Mouse (Mus musculus) midbrain, embryonic 14.5 days (tissue): ENCODE results near the gene D930048N14Rik. TPM values are rescaled to one million over a fixed set of nuclear protein-coding genes. Genes with fewer than 3 reads are reported as not detected.
"Not testable (repeated sequence)": the region's sequence is repeated elsewhere in the genome, so short reads cannot be mapped to it uniquely, and the experiment has no call there.

Experiments
- ATAC-seq: fragments of 200-750 bp; cut with Nextera tagmentation; 2 replicates; pipeline ENCODE4 v1.8.0; 2017; ENCODE audit warnings: moderate number of reproducible peaks, moderate library complexity; ENCODE audit not compliant: low FRiP score, low TSS enrichment
- DNase-seq: peaks from one replicate; pipeline ENCODE4 v3.0.0-alpha.2; 2015
- H3K27ac ChIP-seq: fragments of 300-500 bp; sonication (generic); replicated peaks from 2 replicates; pipeline ENCODE4 v1.5.1; 2014; ENCODE audit warnings: mild to moderate bottlenecking, low read depth, low read length, moderate library complexity
- H3K27me3 ChIP-seq: fragments of 300-500 bp; sonication (generic); 2 replicates; pipeline ENCODE4 v1.6.1; 2014; ENCODE audit warnings: low read length, control low read depth, mixed read lengths; ENCODE audit not compliant: control insufficient read depth, insufficient read depth
- H3K36me3 ChIP-seq: fragments of 300-500 bp; sonication (generic); 2 replicates; pipeline ENCODE4 v1.6.1; 2014; ENCODE audit warnings: low read length, control low read depth; ENCODE audit not compliant: control insufficient read depth, insufficient read depth
- H3K4me1 ChIP-seq: fragments of 300-500 bp; sonication (generic); 2 replicates; pipeline ENCODE4 v1.6.1; 2014; ENCODE audit warnings: mild to moderate bottlenecking, antibody characterized with exemption, low read length, control low read depth; ENCODE audit not compliant: control insufficient read depth, insufficient read depth
- H3K4me2 ChIP-seq: fragments of 300-500 bp; sonication (generic); 2 replicates; pipeline ENCODE4 v1.6.1; 2014; ENCODE audit warnings: mild to moderate bottlenecking, low read length, moderate library complexity
- H3K4me3 ChIP-seq: fragments of 300-500 bp; sonication (generic); replicated peaks from 2 replicates; pipeline ENCODE4 v1.5.1; 2014; ENCODE audit warnings: low read depth, low read length
- H3K9ac ChIP-seq: fragments of 300-500 bp; sonication (generic); replicated peaks from 2 replicates; pipeline ENCODE4 v1.6.1; 2014; ENCODE audit warnings: mild to moderate bottlenecking, low read length, moderate library complexity
- H3K9me3 ChIP-seq: fragments of 300-500 bp; sonication (generic); 2 replicates; pipeline ENCODE4 v1.6.1; 2016; ENCODE audit warnings: low read length, control low read depth, mixed read lengths; ENCODE audit not compliant: control insufficient read depth
- WGBS: fragments of 180-500 bp; shearing (Covaris S2); extraction: QIAGEN DNeasy Blood & Tissue Kit; methylation state at CpG from one replicate; pipeline ENCODE4 v1.1.7; 2014; 5-methylcytosine and 5-hydroxymethylcytosine counted together
- polyA plus RNA-seq: library from polyadenylated mRNA; unstranded; fragments of >200 nt; fragmentation: Nextera tagmentation; extraction: Ambion mirVana; gene quantifications from 2 replicates; pipeline ENCODE4 v1.2.1, GENCODE M21; 2014

The D930048N14Rik gene
- polyA plus RNA-seq, 1 experiment from 2014 or later, result 1.00 TPM

DNA sequence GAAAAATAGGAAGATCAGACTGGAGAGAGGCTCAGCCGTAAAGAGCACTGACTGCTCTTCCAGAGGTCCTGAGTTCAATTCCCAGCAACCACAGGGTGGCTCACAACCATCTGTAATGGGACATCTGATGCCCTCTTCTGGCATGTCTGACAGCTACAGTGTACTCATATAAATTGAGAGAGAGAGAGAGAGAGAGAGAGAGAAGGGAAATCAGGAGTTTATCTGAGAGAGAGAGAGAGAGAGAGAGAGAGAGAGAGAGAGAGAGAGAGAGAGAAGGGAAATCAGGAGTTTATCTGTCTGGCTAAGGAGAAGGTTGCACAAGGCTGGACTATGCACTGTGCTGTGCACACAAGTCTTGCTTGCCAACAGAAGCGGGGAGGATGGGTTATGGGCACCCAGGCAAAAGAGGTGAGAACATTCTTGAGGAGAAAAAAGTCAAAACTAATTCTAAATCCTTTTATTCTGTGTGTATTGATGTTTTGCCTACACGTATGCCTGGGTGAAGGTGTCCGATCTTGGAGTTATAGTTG is 2.2 kb downstream of the D930048N14Rik start:
- Histone ChIP-seq H3K36me3 (no peaks in the 10 kb centered on the region), H3K9ac (no peak overlapping the region), H3K4me2 (no peak overlapping the region), H3K27me3 (peaks cover 13% of the 10 kb centered on the region; the same call in 1 of the 2 replicates), H3K9me3 (no peaks in the 10 kb centered on the region), H3K27ac (no peak overlapping the region), H3K4me1 (peaks cover 16% of the 10 kb centered on the region), H3K4me3 (no peak overlapping the region)
- WGBS, result 88% methylated on average over 4 of the region's 4 CpGs
- no peak for DNase-seq
- no peak for ATAC-seq

DNA sequence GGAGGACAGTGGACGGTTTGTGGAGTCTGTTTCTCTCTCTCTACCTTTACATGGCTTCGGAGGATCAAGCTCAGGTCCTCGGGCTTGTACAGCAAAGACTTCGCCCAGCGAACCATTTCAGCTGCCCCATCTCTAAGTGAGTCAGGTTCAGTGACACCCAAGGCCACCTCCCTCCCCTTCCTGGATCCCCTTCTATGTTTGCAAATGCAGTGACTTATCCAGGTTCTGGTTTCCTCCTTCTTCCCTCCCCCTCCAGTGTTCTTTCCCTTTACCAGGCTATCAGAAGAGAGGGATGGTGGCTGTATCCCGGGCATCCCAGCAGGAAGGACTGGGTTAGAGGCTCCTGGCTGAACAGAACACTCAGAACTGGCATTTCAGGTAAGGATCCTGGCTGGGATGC is 3.0 kb downstream of the D930048N14Rik start:
- 80% methylated on average over 6 of the region's 6 CpGs for WGBS
- no peak for ATAC-seq
- H3K4me1 ChIP-seq, result peaks cover 14% of the 10 kb centered on the region
- no peaks in the 10 kb centered on the region for H3K36me3 ChIP-seq
- H3K9me3 ChIP-seq, result no peaks in the 10 kb centered on the region
- DNase-seq, result no peak
- H3K9ac ChIP-seq, result no peak overlapping the region
- H3K4me2 ChIP-seq, result no peak overlapping the region
- H3K27me3 ChIP-seq, result peaks cover 13% of the 10 kb centered on the region; the same call in 1 of the 2 replicates
- H3K4me3 ChIP-seq, result no peak overlapping the region
- no peak overlapping the region for H3K27ac ChIP-seq

DNA sequence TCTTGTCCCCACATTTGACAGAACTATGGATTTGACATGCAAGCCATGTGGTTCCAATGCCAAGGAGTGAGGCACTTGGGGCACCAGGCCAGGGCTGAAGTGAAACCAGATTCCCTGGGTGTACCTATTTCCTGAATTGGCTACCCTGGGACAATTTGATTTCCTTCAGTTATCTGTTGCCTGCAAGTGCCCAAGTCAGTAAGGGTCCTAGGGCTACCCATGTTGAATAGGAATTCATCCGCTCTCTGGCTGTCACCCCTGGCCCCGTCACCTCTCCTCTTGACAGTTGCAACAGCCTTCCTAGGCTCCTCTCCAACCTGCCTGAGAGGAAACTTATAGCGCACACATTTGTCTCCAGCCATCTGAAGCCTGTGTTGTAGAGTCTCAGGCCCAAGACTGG is 4.1 kb downstream of the D930048N14Rik start:
- Histone ChIP-seq H3K9ac (no peak overlapping the region), H3K4me3 (no peak overlapping the region), H3K27me3 (peaks cover 8% of the 10 kb centered on the region; the same call in 1 of the 2 replicates), H3K4me1 (0 out of 2 replicates have a peak, but pooled peaks cover 4% of the 10 kb centered on the region), H3K36me3 (no peaks in the 10 kb centered on the region), H3K9me3 (no peaks in the 10 kb centered on the region), H3K4me2 (no peak overlapping the region), H3K27ac (no peak overlapping the region)
- DNase-seq (no peak), ATAC-seq (no peak)
- whole genome bisulfite sequencing, result 93% methylated on average over 3 of the region's 3 CpGs

DNA sequence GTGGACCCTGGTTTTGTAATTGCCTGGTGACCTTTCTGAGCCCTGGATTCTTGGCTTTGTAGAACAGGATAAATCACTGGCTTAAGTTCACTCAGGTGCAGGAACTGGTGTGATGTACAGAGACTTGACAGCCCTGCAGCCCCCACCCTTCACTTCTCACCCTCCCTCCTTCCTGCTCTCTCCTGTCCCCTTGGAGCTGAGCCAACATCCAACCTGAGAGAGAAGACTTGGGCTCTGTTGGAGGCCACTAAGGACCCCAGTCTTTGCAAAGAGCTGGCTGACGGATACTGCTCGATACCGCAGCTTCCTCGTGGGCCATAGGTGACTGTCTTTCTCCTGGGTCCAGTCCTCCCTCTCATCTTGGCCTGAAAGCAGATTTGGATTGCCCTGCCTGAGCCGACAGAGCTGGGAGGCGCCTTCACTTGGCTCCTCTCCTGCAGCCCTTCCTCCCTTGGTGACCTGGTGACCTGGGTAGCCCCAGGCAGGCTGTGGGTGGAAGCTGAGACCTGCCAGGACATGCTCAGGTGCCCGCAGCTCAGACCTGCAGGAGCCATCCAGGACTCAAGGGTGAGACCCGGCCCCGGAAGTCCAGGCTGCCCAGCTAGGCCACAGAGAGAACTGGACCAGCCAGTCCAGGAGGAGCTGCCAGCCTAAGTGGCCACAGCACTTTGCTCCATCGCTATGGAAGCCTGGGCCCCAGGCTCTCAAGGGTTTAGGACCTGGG is 6.2 kb downstream of the D930048N14Rik start:
- Histone ChIP-seq H3K9ac (no peak overlapping the region), H3K4me3 (no peak overlapping the region), H3K9me3 (no peaks in the 10 kb centered on the region), H3K36me3 (no peaks in the 10 kb centered on the region), H3K27ac (no peak overlapping the region), H3K27me3 (no peaks in the 10 kb centered on the region), H3K4me1 (no peaks in the 10 kb centered on the region), H3K4me2 (no peak overlapping the region)
- DNase-seq (no peak), ATAC-seq (no peak)
- WGBS, result 87% methylated on average over 10 of the region's 10 CpGs

DNA sequence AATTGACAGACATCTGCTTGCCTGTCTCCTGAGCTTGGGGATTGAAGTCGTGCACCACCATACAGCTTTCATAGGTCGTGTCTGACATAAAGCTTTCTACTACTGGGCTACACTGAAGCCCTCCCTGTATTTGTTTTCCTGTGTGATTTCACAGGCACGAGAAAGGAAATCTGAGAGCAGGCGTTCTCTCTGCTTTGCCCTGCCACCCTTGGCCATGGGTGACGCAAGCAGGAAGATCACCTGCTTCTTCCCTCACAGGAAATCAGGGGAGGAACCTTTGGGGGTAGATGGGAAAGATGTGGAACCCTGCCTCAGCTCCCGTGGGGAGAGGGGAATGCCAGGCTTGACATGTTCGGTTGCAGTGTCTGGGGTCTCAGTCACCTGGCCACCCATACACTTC is 7.5 kb downstream of the D930048N14Rik start:
- Histone ChIP-seq H3K9me3 (no peaks in the 10 kb centered on the region), H3K27ac (no peak overlapping the region), H3K36me3 (no peaks in the 10 kb centered on the region), H3K27me3 (no peaks in the 10 kb centered on the region), H3K4me1 (no peaks in the 10 kb centered on the region), H3K9ac (no peak overlapping the region), H3K4me2 (no peak overlapping the region), H3K4me3 (no peak overlapping the region)
- DNase-seq (no peak), ATAC-seq (no peak)
- WGBS, result 75% methylated on average over 7 of the region's 7 CpGs

GRCm38 (mm10) chr11:51658705-51659104 is 8.0 kb downstream of the D930048N14Rik start:
- 79% methylated on average over 6 of the region's 6 CpGs for WGBS
- ATAC-seq, result no peak
- H3K9ac ChIP-seq, result no peak overlapping the region
- no peaks in the 10 kb centered on the region for H3K36me3 ChIP-seq
- no peaks in the 10 kb centered on the region for H3K9me3 ChIP-seq
- H3K4me2 ChIP-seq, result no peak overlapping the region
- no peaks in the 10 kb centered on the region for H3K27me3 ChIP-seq
- H3K4me3 ChIP-seq, result no peak overlapping the region
- no peak overlapping the region for H3K27ac ChIP-seq
- peak; percentile 15 for DNase-seq
- H3K4me1 ChIP-seq, result no peaks in the 10 kb centered on the region

- Histone ChIP-seq H3K27ac (no peak overlapping the region), H3K4me3 (no peak overlapping the region), H3K4me2 (no peak overlapping the region), H3K9ac (no peak overlapping the region), H3K4me1 (no peaks in the 10 kb centered on the region), H3K27me3 (no peaks in the 10 kb centered on the region), H3K9me3 (no peaks in the 10 kb centered on the region), H3K36me3 (no peaks in the 10 kb centered on the region)
- ATAC-seq (no peak), DNase-seq (no peak)
- WGBS, result 71% methylated on average over 16 of the region's 16 CpGs
Observed at GRCm38 (mm10) chr11:51661867-51662365, 11.2 kb downstream of the D930048N14Rik start.

DNA sequence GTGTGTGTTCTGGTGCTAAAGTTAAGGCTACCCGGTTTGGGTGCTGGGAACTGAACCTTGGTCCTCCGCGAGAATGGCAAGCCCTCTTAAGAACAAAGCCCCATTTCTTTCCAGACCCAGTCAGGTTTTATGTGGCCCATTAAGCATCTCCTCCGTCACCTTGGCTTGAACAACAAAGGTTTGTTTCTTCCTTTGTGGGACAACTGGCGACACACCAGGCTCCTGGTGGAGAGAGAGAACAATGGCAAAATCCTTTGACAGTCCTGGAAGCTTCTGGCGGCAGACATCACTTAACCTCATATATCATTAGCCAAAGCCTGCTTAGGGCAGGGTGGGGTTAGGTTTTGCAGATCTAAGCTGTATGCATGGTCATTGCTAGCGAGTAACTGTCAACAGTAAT is 11.9 kb downstream of the D930048N14Rik start:
- Histone ChIP-seq H3K36me3 (no peaks in the 10 kb centered on the region), H3K9me3 (no peaks in the 10 kb centered on the region), H3K27me3 (no peaks in the 10 kb centered on the region), H3K4me2 (no peak overlapping the region), H3K4me1 (no peaks in the 10 kb centered on the region), H3K4me3 (no peak overlapping the region), H3K9ac (no peak overlapping the region), H3K27ac (no peak overlapping the region)
- DNase-seq (no peak), ATAC-seq (no peak)
- 79% methylated on average over 7 of the region's 7 CpGs for WGBS

GRCm38 (mm10) chr11:51664747-51665146 is 14.0 kb downstream of the D930048N14Rik start:
- H3K4me3 ChIP-seq, DNase-seq, H3K9me3 ChIP-seq, H3K4me1 ChIP-seq, H3K9ac ChIP-seq, H3K27me3 ChIP-seq, ATAC-seq, H3K4me2 ChIP-seq, H3K36me3 ChIP-seq, H3K27ac ChIP-seq: not testable (repeated sequence)
- WGBS, result 97% methylated on average over 7 of the region's 7 CpGs
